Mouse (Mus musculus): Measurements from ENCODE around the gene Sowahc. TPM values are rescaled to one million over a fixed set of nuclear protein-coding genes. Genes with fewer than 3 reads are reported as not detected.

Sowahc gene
- polyA plus RNA-seq, 1 experiment, result not detected

DNA sequence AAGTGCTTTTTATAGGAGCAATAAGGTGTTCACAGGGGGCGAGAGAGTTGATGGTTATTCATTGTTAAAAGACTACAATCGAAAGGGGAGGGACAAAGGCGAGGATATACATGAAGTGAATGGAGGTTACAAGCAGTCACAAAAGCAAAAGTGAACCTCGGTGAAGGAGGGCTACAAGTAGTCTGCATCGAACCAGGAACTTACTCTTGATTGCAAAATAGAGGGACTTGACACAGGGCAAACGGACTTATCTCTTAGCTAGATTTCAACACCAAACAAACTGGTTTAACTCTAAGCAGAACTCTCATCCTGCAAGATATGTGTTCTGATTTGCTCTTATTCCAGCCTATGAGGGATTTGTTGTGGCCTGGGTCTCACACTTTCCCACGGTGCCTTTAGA, 41.2 kb downstream of the Sowahc start:
- TF ChIP-seq TAL1 (IDR thresholded peaks at IDR 0.05; ENCODE audit: low read length), result no peak
- TF ChIP-seq GATA1 (IDR thresholded peaks at IDR 0.05; ENCODE audit: low read length), result no peak
- H3K4me1 ChIP-seq (ENCODE audit: control insufficient read depth), result peaks cover 2% of the 10 kb centered on the region

DNA sequence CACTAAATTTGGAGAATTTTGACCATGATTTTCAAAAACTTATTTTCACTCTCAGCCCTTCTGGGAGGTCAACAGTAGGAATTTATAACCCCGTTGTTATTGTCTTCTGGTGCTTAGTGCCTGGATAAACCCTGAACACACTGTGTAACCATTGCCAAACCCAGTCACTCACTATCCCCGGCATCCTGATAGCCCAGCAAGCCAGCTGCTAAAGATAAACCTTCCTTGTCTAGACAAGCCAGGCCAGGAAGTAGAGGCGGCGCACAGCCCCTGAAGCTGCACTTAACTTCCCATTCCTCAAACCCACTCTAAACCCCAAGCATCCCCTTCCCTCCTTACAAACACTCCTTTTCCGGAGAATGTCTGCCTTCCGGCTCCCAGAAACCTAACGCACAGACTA, 43.3 kb downstream of the Sowahc start:
- Histone ChIP-seq H3K4me3 (replicated peaks) (no peak overlapping the region), H3K36me3 (ENCODE audit: control insufficient read depth) (no peaks in the 10 kb centered on the region), H3K9me3 (ENCODE audit: control insufficient read depth, low read length) (no peaks in the 10 kb centered on the region)

More for the DNA sequence above, 41.2 kb downstream of the Sowahc start:
- Histone ChIP-seq H3K4me3 (replicated peaks) (no peak overlapping the region), H3K36me3 (ENCODE audit: control insufficient read depth) (no peaks in the 10 kb centered on the region), H3K27me3 (ENCODE audit: control insufficient read depth) (no peaks in the 10 kb centered on the region), H3K9me3 (ENCODE audit: control insufficient read depth, low read length) (no peaks in the 10 kb centered on the region)

DNA sequence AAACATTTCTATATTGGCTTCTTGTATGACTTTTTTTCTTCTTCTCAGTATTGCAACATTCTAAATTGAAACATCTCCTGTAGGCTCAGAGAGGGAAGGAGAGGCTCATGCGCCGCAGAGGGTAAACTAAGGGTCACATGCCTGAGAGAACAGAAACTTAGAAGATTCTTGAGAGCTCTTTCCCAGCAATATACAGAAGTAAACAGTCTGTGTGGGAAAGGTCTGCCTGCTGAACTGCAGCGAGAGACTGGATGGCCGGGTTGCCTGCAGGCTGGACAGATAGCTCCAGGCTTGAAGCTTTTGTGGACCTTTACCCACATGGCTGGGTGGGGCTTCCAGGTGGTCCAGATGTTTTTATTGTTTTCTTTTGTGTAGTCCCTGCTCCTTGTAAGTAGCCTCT, 43.9 kb downstream of the Sowahc start:
- peaks cover 2% of the 10 kb centered on the region for H3K4me1 ChIP-seq (ENCODE audit: control insufficient read depth)
- TF ChIP-seq GATA1 (IDR thresholded peaks at IDR 0.05; ENCODE audit: low read length), result no peak
- TF ChIP-seq TAL1 (IDR thresholded peaks at IDR 0.05; ENCODE audit: low read length), result no peak
- H3K36me3 ChIP-seq (ENCODE audit: control insufficient read depth), result no peaks in the 10 kb centered on the region
- H3K4me3 ChIP-seq (replicated peaks), result no peak overlapping the region
- no peaks in the 10 kb centered on the region for H3K9me3 ChIP-seq (ENCODE audit: control insufficient read depth, low read length)
- H3K27me3 ChIP-seq (ENCODE audit: control insufficient read depth), result no peaks in the 10 kb centered on the region

More for the DNA sequence above, 43.3 kb downstream of the Sowahc start:
- no peaks in the 10 kb centered on the region for H3K27me3 ChIP-seq (ENCODE audit: control insufficient read depth)
- H3K4me1 ChIP-seq (ENCODE audit: control insufficient read depth), result peaks cover 2% of the 10 kb centered on the region
- TF ChIP-seq GATA1 (IDR thresholded peaks at IDR 0.05; ENCODE audit: low read length) (no peak), TAL1 (IDR thresholded peaks at IDR 0.05; ENCODE audit: low read length) (no peak)

DNA sequence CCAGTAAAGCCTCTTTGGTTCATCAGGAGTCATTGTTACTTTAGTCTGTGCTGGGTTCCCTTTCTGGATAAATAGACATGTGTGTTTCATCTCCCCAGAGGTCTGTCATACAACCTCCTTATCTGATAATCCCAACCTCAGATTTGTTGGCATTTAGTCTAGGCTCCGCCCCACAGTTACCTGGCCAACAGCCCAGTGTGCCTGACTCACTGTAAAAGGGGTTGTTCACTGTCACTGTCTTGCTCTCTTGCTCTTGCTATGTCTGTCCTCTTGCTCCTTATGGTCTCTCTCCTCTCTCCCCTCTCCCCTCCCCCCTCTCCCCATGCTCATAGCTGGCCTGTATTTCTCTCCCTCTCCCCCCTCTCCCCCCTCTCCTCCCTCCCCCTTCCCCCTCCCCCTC, 44.3 kb downstream of the Sowahc start:
- no peaks in the 10 kb centered on the region for H3K36me3 ChIP-seq (ENCODE audit: control insufficient read depth)
- peaks cover 2% of the 10 kb centered on the region for H3K4me1 ChIP-seq (ENCODE audit: control insufficient read depth)
- no peak for TF ChIP-seq GATA1 (IDR thresholded peaks at IDR 0.05; ENCODE audit: low read length)
- no peak for TF ChIP-seq TAL1 (IDR thresholded peaks at IDR 0.05; ENCODE audit: low read length)
- no peaks in the 10 kb centered on the region for H3K27me3 ChIP-seq (ENCODE audit: control insufficient read depth)
- no peak overlapping the region for H3K4me3 ChIP-seq (replicated peaks)
- no peaks in the 10 kb centered on the region for H3K9me3 ChIP-seq (ENCODE audit: control insufficient read depth, low read length)

DNA sequence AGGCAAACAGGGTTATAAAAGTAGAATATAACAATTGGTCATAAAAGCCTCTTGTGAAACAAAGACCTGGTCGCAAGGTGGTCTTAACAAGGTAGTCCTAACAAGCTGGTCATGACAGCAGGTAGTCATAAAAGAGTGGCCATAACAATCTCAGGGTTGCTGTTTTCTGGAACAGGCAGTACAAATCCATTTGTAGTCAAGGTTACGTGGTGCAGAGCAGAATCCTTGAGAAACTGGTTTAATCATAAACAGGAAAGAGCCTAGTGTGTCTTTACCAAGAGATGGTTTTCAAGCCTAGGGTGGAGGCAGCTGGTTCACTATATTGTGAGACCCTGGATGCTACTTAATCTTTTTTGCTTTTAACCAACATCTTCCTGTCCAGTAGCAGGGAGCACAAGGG, 45.5 kb downstream of the Sowahc start:
- Histone ChIP-seq H3K4me1 (ENCODE audit: control insufficient read depth) (peaks cover 2% of the 10 kb centered on the region), H3K9me3 (ENCODE audit: control insufficient read depth, low read length) (no peaks in the 10 kb centered on the region), H3K4me3 (replicated peaks) (no peak overlapping the region), H3K27me3 (ENCODE audit: control insufficient read depth) (no peaks in the 10 kb centered on the region), H3K36me3 (ENCODE audit: control insufficient read depth) (no peaks in the 10 kb centered on the region)
- TF ChIP-seq TAL1 (IDR thresholded peaks at IDR 0.05; ENCODE audit: low read length), result no peak
- TF ChIP-seq GATA1 (IDR thresholded peaks at IDR 0.05; ENCODE audit: low read length), result no peak

DNA sequence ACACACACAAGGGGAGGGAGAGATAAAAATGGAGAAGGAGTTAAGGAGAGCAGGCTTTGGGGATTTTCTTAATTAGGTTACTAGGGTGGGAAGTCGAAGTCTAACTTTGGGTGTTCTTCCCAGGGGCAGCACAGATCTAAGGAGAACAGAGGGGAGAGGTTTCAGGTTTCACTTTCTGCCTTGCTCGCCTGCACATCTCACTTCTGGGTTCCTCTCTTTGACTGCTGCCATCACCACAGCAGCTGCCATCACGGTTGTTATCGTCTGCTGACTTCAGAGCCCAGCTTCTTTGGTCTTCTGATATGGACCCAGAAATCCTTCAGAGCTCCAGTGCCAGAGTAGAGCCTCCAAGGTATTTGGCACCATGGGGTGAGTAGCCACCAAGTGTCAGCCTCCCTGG, 46.4 kb downstream of the Sowahc start:
- Histone ChIP-seq H3K9me3 (ENCODE audit: control insufficient read depth, low read length) (no peaks in the 10 kb centered on the region), H3K36me3 (ENCODE audit: control insufficient read depth) (no peaks in the 10 kb centered on the region), H3K4me1 (ENCODE audit: control insufficient read depth) (peaks cover 2% of the 10 kb centered on the region), H3K27me3 (ENCODE audit: control insufficient read depth) (no peaks in the 10 kb centered on the region), H3K4me3 (replicated peaks) (no peak overlapping the region)
- TF ChIP-seq TAL1 (IDR thresholded peaks at IDR 0.05; ENCODE audit: low read length), result no peak
- TF ChIP-seq GATA1 (IDR thresholded peaks at IDR 0.05; ENCODE audit: low read length), result no peak

DNA sequence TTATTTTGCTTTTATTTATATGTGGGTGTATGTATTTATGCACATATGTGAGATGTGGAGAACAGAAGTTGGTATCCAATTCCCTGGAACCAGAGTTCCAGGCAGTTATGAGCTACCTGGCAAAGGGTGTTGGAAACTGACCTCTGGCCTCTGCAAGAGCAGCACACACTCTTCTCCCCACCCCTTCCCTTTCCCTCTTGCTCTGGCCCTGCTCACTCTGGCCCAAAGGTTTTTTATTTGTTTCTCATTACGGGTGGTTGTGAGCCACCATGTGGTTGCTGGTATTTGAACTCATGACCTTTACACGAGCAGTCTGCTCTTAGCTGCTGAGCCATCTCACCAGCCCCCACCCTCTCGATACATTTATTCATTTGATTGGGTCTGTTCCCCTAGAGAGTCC, 47.0 kb downstream of the Sowahc start:
- Histone ChIP-seq H3K9me3 (ENCODE audit: control insufficient read depth, low read length) (no peaks in the 10 kb centered on the region), H3K4me1 (ENCODE audit: control insufficient read depth) (peaks cover 2% of the 10 kb centered on the region), H3K27me3 (ENCODE audit: control insufficient read depth) (no peaks in the 10 kb centered on the region), H3K4me3 (replicated peaks) (no peak overlapping the region), H3K36me3 (ENCODE audit: control insufficient read depth) (no peaks in the 10 kb centered on the region)
- TF ChIP-seq GATA1 (IDR thresholded peaks at IDR 0.05; ENCODE audit: low read length) (no peak), TAL1 (IDR thresholded peaks at IDR 0.05; ENCODE audit: low read length) (no peak)

DNA sequence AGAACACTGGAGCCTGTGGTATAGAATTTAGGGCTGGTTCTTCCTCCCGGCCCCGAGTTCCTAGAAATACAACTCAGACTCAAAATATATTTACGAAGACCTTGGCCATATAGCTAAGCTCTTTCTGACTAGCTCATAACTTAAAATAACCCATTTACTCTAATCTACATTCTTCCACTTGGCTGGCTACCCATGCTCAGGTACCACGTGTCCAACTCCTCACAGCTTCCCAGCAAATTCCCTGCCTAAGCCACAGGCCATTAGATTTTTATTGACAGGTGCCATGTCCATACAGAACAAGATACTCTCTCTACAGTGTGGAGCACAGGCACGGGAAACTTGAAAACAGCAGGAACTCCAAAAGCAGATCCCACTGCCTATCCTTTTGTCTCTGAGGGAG, 54.0 kb downstream of the Sowahc start:
- H3K4me1 ChIP-seq (ENCODE audit: control insufficient read depth), result no peaks in the 10 kb centered on the region
- H3K9me3 ChIP-seq (ENCODE audit: control insufficient read depth, low read length), result no peaks in the 10 kb centered on the region
- TF ChIP-seq GATA1 (IDR thresholded peaks at IDR 0.05; ENCODE audit: low read length), result no peak
- H3K27me3 ChIP-seq (ENCODE audit: control insufficient read depth), result no peaks in the 10 kb centered on the region
- no peak overlapping the region for H3K4me3 ChIP-seq (replicated peaks)
- no peaks in the 10 kb centered on the region for H3K36me3 ChIP-seq (ENCODE audit: control insufficient read depth)

Other genes starting within 250 kb of the Sowahc start
- gene Sept10, start 106 bp upstream of the Sowahc start, polyA plus RNA-seq (2012), result not detected in 2 replicates
- 0.13 and 0.25 TPM in 2 replicates for gene P4ha1, start 101.3 kb downstream of the Sowahc start, polyA plus RNA-seq (2012)
- 0.04 and 0.09 TPM in 2 replicates for gene Gm10273, start 173.7 kb downstream of the Sowahc start, polyA plus RNA-seq (2012)
- not detected in 2 replicates for gene Pla2g12b, start 181.7 kb downstream of the Sowahc start, polyA plus RNA-seq (2012)
- gene Oit3, start 219.8 kb downstream of the Sowahc start, polyA plus RNA-seq (2012), result 0.08 and 0.09 TPM in 2 replicates

Measured in erythroblast, embryonic 14.5 days (primary cell).